Mouse (Mus musculus): Measurements from ENCODE around the gene Syn3. TPM values are rescaled to one million over a fixed set of nuclear protein-coding genes. Genes with fewer than 3 reads are reported as not detected.

The Syn3 gene
- polyA plus RNA-seq, 2 experiments, result 0.11 to 0.14 TPM

DNA sequence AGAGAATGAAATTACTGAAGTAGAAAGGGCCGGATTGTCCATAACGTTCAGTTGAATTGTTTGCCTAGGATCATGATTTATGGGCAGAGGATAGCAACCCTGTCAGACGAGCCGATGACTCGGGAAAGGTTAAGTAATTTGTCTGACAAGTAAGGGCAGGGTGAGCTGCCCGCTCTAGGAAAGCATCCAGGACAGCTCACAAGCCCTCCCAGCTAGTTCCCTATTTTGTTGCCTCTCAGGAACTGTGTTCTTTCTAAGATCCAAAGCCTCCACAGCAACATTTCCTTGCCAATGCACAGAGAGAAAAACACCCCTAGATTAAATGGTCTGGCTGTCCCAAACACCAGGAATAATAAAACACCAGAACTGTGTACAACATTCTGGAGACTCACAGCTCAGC, 488.1 kb downstream of the Syn3 start:
- ATAC-seq (ENCODE audit: insufficient read depth), result no peak
- H3K9ac ChIP-seq (replicated peaks), result no peak overlapping the region

DNA sequence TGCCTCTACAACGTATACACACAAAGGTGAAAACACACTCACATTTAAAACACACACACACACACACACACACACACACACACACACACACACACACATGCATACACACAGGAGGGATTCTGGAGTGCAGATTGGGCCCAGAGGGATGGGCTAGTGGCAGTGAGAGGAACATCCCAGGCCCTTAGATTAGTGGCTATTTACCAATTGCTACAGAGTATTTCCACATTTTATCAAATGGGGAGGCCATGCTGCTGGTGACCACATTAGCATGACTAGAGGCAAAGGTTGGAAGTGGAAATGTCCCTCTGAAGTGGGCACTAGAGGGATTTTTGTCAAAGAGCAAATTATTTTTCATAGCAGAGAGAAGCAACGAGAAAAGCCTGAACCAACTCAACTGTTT, 489.0 kb downstream of the Syn3 start:
- Histone ChIP-seq H3K4me3 (ENCODE audit: insufficient read depth in 1 of 2, low read depth in 2 of 2, low read length in 2 of 2) (no peak overlapping the region), H3K9ac (replicated peaks) (no peak overlapping the region), H3K4me1 (replicated peaks; ENCODE audit: control insufficient read depth in 2 of 2, insufficient read depth in 2 of 2, low read length in 1 of 2) (no peaks in the 10 kb centered on the region), H3K36me3 (replicated peaks; ENCODE audit: control insufficient read depth, insufficient read depth, low read depth) (no peaks in the 10 kb centered on the region), H3K9me3 (ENCODE audit: control insufficient read depth, low read length) (no peaks in the 10 kb centered on the region), H3K27me3 (ENCODE audit: control insufficient read depth, insufficient read depth, low read length) (no peaks in the 10 kb centered on the region), H3K27ac (no peak overlapping the region), H3K4me2 (ENCODE audit: low read depth) (no peak overlapping the region)
- WGBS (ENCODE audit: insufficient replicate concordance), result 68% methylated on average over 2 of the region's 2 CpGs
- TF ChIP-seq CTCF (IDR thresholded peaks at IDR 0.05; ENCODE audit: low read depth) (no peak), EP300 (IDR thresholded peaks at IDR 0.05; ENCODE audit: low read depth) (no peak)
- ATAC-seq (ENCODE audit: insufficient read depth) (no peak), DNase-seq (ENCODE audit: low read depth in 3 of 3, low spot score in 3 of 3) (no peak)

More for the DNA sequence above, 488.1 kb downstream of the Syn3 start:
- no peaks in the 10 kb centered on the region for H3K4me1 ChIP-seq (replicated peaks; ENCODE audit: control insufficient read depth in 2 of 2, insufficient read depth in 2 of 2, low read length in 1 of 2)
- H3K4me3 ChIP-seq (ENCODE audit: insufficient read depth in 1 of 2, low read depth in 2 of 2, low read length in 2 of 2), result no peak overlapping the region
- TF ChIP-seq EP300 (IDR thresholded peaks at IDR 0.05; ENCODE audit: low read depth) (no peak), CTCF (IDR thresholded peaks at IDR 0.05; ENCODE audit: low read depth) (no peak)
- WGBS (ENCODE audit: insufficient replicate concordance), result 22% methylated on average over 6 of the region's 6 CpGs
- H3K36me3 ChIP-seq (replicated peaks; ENCODE audit: control insufficient read depth, insufficient read depth, low read depth), result no peaks in the 10 kb centered on the region
- no peak overlapping the region for H3K27ac ChIP-seq
- no peaks in the 10 kb centered on the region for H3K9me3 ChIP-seq (ENCODE audit: control insufficient read depth, low read length)
- no peaks in the 10 kb centered on the region for H3K27me3 ChIP-seq (ENCODE audit: control insufficient read depth, insufficient read depth, low read length)
- no peak overlapping the region for H3K4me2 ChIP-seq (ENCODE audit: low read depth)
- DNase-seq (ENCODE audit: low read depth in 3 of 3, low spot score in 3 of 3), result no peak

DNA sequence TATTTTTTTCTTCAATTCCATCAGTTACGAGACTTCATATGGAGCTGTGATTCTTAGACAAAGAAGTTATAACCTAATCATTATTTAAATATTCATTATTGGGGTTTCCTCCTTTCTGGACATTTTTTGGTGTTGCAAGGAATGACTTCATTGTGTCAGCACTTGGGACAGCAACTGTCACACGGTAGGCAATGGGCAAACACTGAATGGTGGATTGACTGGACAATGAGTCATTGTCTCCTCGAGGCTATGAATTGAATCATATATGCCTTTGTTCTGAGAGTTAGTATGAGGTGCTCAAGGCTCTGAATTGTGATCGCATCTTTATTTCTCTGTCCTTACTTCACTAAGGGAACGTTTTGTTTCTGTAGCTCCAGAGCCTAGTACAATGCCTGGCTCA, 492.2 kb downstream of the Syn3 start:
- Histone ChIP-seq H3K9ac (replicated peaks) (no peak overlapping the region), H3K4me1 (replicated peaks; ENCODE audit: control insufficient read depth in 2 of 2, insufficient read depth in 2 of 2, low read length in 1 of 2) (no peaks in the 10 kb centered on the region), H3K36me3 (replicated peaks; ENCODE audit: control insufficient read depth, insufficient read depth, low read depth) (no peaks in the 10 kb centered on the region), H3K4me2 (ENCODE audit: low read depth) (no peak overlapping the region), H3K9me3 (ENCODE audit: control insufficient read depth, low read length) (no peaks in the 10 kb centered on the region), H3K27ac (no peak overlapping the region), H3K4me3 (ENCODE audit: insufficient read depth in 1 of 2, low read depth in 2 of 2, low read length in 2 of 2) (no peak overlapping the region), H3K27me3 (ENCODE audit: control insufficient read depth, insufficient read depth, low read length) (no peaks in the 10 kb centered on the region)
- TF ChIP-seq EP300 (IDR thresholded peaks at IDR 0.05; ENCODE audit: low read depth), result no peak
- TF ChIP-seq CTCF (IDR thresholded peaks at IDR 0.05; ENCODE audit: low read depth), result no peak
- ATAC-seq (ENCODE audit: insufficient read depth), result no peak
- 59% methylated on average over 5 of the region's 5 CpGs for WGBS (ENCODE audit: insufficient replicate concordance)
- DNase-seq (ENCODE audit: low read depth in 3 of 3, low spot score in 3 of 3), result no peak

Other genes with a start within 250 kb of the Syn3 start
- 2.7 and 3.2 TPM in 2 replicates for gene Timp3, start 198.5 kb downstream of the Syn3 start, polyA plus RNA-seq (2012; rRNA removed)
- gene Timp3, start 198.5 kb downstream of the Syn3 start, polyA plus RNA-seq (2014; fragmentation: Nextera tagmentation; extraction: Ambion mirVana), result 3.8 and 4.8 TPM in 2 replicates
- 62.3 and 140 TPM in 2 replicates for gene Hsp90b1, start 206.6 kb upstream of the Syn3 start, polyA plus RNA-seq (2012; rRNA removed)
- gene Hsp90b1, start 206.6 kb upstream of the Syn3 start, polyA plus RNA-seq (2014; fragmentation: Nextera tagmentation; extraction: Ambion mirVana), result 214 and 222 TPM in 2 replicates
- 0.70 and 1.0 TPM in 2 replicates for gene Ttc41, start 206.9 kb upstream of the Syn3 start, polyA plus RNA-seq (2012; rRNA removed)
- 0.34 and 0.39 TPM in 2 replicates for gene Ttc41, start 206.9 kb upstream of the Syn3 start, polyA plus RNA-seq (2014; fragmentation: Nextera tagmentation; extraction: Ambion mirVana)